Mouse (Mus musculus) CH12F3 (cell line): Measurements from ENCODE around the gene Mecom.

Experiments used
- in situ Hi-C: fragments of 300-500 bp; cut with MboI; formaldehyde crosslinking; loops from 2 replicates; pipeline ENCODE4 v1.14.3; 2020; ENCODE audit warnings: low sequenced_read_pairs

The Mecom gene

GRCm38 (mm10) chr3:30494371-30494770 is 53.4 kb downstream of the Mecom start:
- in situ Hi-C loops: no loop called here

GRCm38 (mm10) chr3:30488808-30489207 is 59.0 kb downstream of the Mecom start:
- in situ Hi-C loops: no loop called here

- in situ Hi-C loops: no loop called here
Measured at GRCm38 (mm10) chr3:30486422-30486821, 61.4 kb downstream of the Mecom start.

GRCm38 (mm10) chr3:30483006-30483684 is 64.7 kb downstream of the Mecom start:
- in situ Hi-C loops: no loop called here

GRCm38 (mm10) chr3:30481682-30482081 is 66.1 kb downstream of the Mecom start:
- in situ Hi-C loops: no loop called here

- in situ Hi-C loops: no loop called here
Measured at GRCm38 (mm10) chr3:30480551-30480950, 67.3 kb downstream of the Mecom start.

GRCm38 (mm10) chr3:30478252-30478651 is 69.6 kb downstream of the Mecom start:
- in situ Hi-C loops: no loop called here

- in situ Hi-C loops: no loop called here
Measured at GRCm38 (mm10) chr3:30477008-30477407, 70.8 kb downstream of the Mecom start.

GRCm38 (mm10) chr3:30475591-30475990 is 72.2 kb downstream of the Mecom start:
- in situ Hi-C loops: no loop called here

GRCm38 (mm10) chr3:30468068-30468835 is 79.6 kb downstream of the Mecom start:
- in situ Hi-C loops: no loop called here

GRCm38 (mm10) chr3:30466031-30466650 is 81.7 kb downstream of the Mecom start:
- in situ Hi-C loops: no loop called here

- in situ Hi-C loops: no loop called here
Measured at GRCm38 (mm10) chr3:30464497-30464896, 83.3 kb downstream of the Mecom start.

GRCm38 (mm10) chr3:30461831-30462230 is 86.0 kb downstream of the Mecom start:
- in situ Hi-C loops: no loop called here

GRCm38 (mm10) chr3:30460890-30461578 is 86.8 kb downstream of the Mecom start:
- in situ Hi-C loops: no loop called here

- in situ Hi-C loops: no loop called here
Measured at GRCm38 (mm10) chr3:30459626-30460025, 88.2 kb downstream of the Mecom start.

GRCm38 (mm10) chr3:30457975-30458678 is 89.7 kb downstream of the Mecom start:
- in situ Hi-C loops: no loop called here

- in situ Hi-C loops: no loop called here
Measured at GRCm38 (mm10) chr3:30455902-30456301, 91.9 kb downstream of the Mecom start.

- in situ Hi-C loops: no loop called here
Measured at GRCm38 (mm10) chr3:30453546-30454455, 94.0 kb downstream of the Mecom start.

GRCm38 (mm10) chr3:30453046-30453445 is 94.8 kb downstream of the Mecom start:
- in situ Hi-C loops: no loop called here

GRCm38 (mm10) chr3:30452511-30452910 is 95.3 kb downstream of the Mecom start:
- in situ Hi-C loops: no loop called here
